ENCODE assay signal across 9 mouse cellular contexts in genomic region chr13:22044432-22045155, GRCm38 (mm10). TPM values are rescaled to one million over a fixed set of nuclear protein-coding genes. Genes with fewer than 3 reads are reported as not detected.
DNase-seq lines count a peak whose midpoint lies in the region; ATAC-seq lines count a peak whose summit lies in the region.
"Had no signal": no experiment of that assay in that cellular context is flagged by ENCODE, and none has a peak within 500 bp of the region (broad histone marks: within the 10 kb centered on the region; RNA-seq: fewer than 3 reads in every experiment).

No protein-coding gene starts in this region.

- no peak for ATAC-seq in heart, embryonic 14.5 days (ENCODE audit: insufficient number of reproducible peaks, insufficient read depth, low FRiP score, low read depth)
- ATAC-seq in midbrain, embryonic 16.5 days = no peak
- no peak for ATAC-seq in limb, embryonic 11.5 days (ENCODE audit: insufficient number of reproducible peaks, low FRiP score, low TSS enrichment, low read depth)
- ATAC-seq in neural tube, embryonic 12.5 days (ENCODE audit: low FRiP score, low read depth) = no peak
- ATAC-seq: CD4-positive, CD25-positive, alpha-beta regulatory T cell, adult 4 months had no signal

- DNase-seq in heart, adult 8-10 months (ENCODE audit: low spot score) = no peak
- DNase-seq in midbrain, embryonic 10.5 days (ENCODE audit: low spot score) = no peak
- no peak for DNase-seq in limb, embryonic 11.5 days (ENCODE audit: low spot score)
- DNase-seq in left cerebral cortex, postnatal 36 days (ENCODE audit: low spot score in 2 of 2) = no peak
- no peak for DNase-seq in adrenal gland, postnatal 25 days

- H3K27me3 ChIP-seq in heart, embryonic 14.5 days (ENCODE audit: control insufficient read depth, insufficient read depth, low read length) = no peaks in the 10 kb centered on the region
- no peaks in the 10 kb centered on the region for H3K27me3 ChIP-seq in midbrain, embryonic 10.5 days (ENCODE audit: low read depth, poor library complexity, severe bottlenecking)
- H3K27me3 ChIP-seq in midbrain, embryonic 16.5 days (ENCODE audit: control insufficient read depth, insufficient read depth, low read depth, low read length) = no peaks in the 10 kb centered on the region
- H3K27me3 ChIP-seq in limb, embryonic 11.5 days (ENCODE audit: control insufficient read depth, insufficient read depth, low read length) = no peaks in the 10 kb centered on the region
- H3K27me3 ChIP-seq in neural tube, embryonic 12.5 days (replicated peaks) = no peaks in the 10 kb centered on the region

- no peaks in the 10 kb centered on the region for H3K36me3 ChIP-seq in heart, embryonic 14.5 days (ENCODE audit: control insufficient read depth, insufficient read depth, low read length)
- no peaks in the 10 kb centered on the region for H3K36me3 ChIP-seq in midbrain, embryonic 10.5 days
- no peaks in the 10 kb centered on the region for H3K36me3 ChIP-seq in midbrain, embryonic 16.5 days (ENCODE audit: control insufficient read depth, insufficient read depth, low read length)
- H3K36me3 ChIP-seq in limb, embryonic 11.5 days (ENCODE audit: control insufficient read depth, insufficient read depth, low read length) = no peaks in the 10 kb centered on the region
- no peaks in the 10 kb centered on the region for H3K36me3 ChIP-seq in neural tube, embryonic 12.5 days

- H3K4me2 ChIP-seq in heart, embryonic 14.5 days (ENCODE audit: low read length) = 0 out of 2 replicates have a peak overlapping the region, but pooled peaks have one; percentile 70
- H3K4me2 ChIP-seq in midbrain, embryonic 16.5 days (ENCODE audit: low read length) = no peak overlapping the region; the same call in 1 of the 2 replicates
- H3K4me2 ChIP-seq in limb, embryonic 11.5 days (ENCODE audit: low read depth, severe bottlenecking) = peak overlapping the region; percentile 49; the same call in 1 of the 2 replicates
- H3K4me2 ChIP-seq in neural tube, embryonic 12.5 days (replicated peaks) = peak overlapping the region; percentile 72

- no peak overlapping the region for H3K9ac ChIP-seq in heart, embryonic 14.5 days (ENCODE audit: low read length)
- no peak overlapping the region for H3K9ac ChIP-seq in midbrain, embryonic 16.5 days (ENCODE audit: low read depth, low read length)
- no peak overlapping the region for H3K9ac ChIP-seq in limb, embryonic 11.5 days (ENCODE audit: low read length)
- H3K9ac ChIP-seq in neural tube, embryonic 12.5 days = no peak overlapping the region

- 91% methylated on average over 6 of the region's 6 CpGs for WGBS in heart, embryonic 14.5 days
- 90% methylated on average over 6 of the region's 6 CpGs for WGBS in midbrain, embryonic 10.5 days
- 89% methylated on average over 6 of the region's 6 CpGs for WGBS in midbrain, embryonic 16.5 days
- 88% methylated on average over 6 of the region's 6 CpGs for WGBS in limb, embryonic 11.5 days
- WGBS in neural tube, embryonic 12.5 days = 88% methylated on average over 6 of the region's 6 CpGs

- peaks cover 2 to 21% of the 10 kb centered on the region in 2 experiments for H3K4me1 ChIP-seq in heart, embryonic 14.5 days (ENCODE audit: control insufficient read depth in 2 of 2, insufficient read depth in 2 of 2, low read length in 2 of 2)
- H3K4me1 ChIP-seq in midbrain, embryonic 10.5 days = peaks cover 37% of the 10 kb centered on the region
- H3K4me1 ChIP-seq in midbrain, embryonic 16.5 days (ENCODE audit: control insufficient read depth, insufficient read depth, low read length) = peaks cover 27% of the 10 kb centered on the region
- 0 out of 2 replicates have a peak, but pooled peaks cover 3% of the 10 kb centered on the region for H3K4me1 ChIP-seq in limb, embryonic 11.5 days (ENCODE audit: control insufficient read depth, insufficient read depth, low read length)
- H3K4me1 ChIP-seq in neural tube, embryonic 12.5 days = peaks cover 18% of the 10 kb centered on the region

- H3K4me3 ChIP-seq in heart, embryonic 14.5 days (ENCODE audit: control insufficient read depth in 1 of 2, insufficient read depth in 1 of 2, low read depth in 1 of 2, low read length in 2 of 2) = no peak overlapping the region
- peak overlapping the region; percentile 56 for H3K4me3 ChIP-seq in midbrain, embryonic 10.5 days
- H3K4me3 ChIP-seq in midbrain, embryonic 16.5 days (ENCODE audit: low read depth, low read length) = no peak overlapping the region
- H3K4me3 ChIP-seq in limb, embryonic 11.5 days (ENCODE audit: low read depth, low read length) = no peak overlapping the region; the same call in 1 of the 2 replicates
- no peak overlapping the region for H3K4me3 ChIP-seq in neural tube, embryonic 12.5 days

- H3K9me3 ChIP-seq in heart, embryonic 14.5 days (ENCODE audit: control insufficient read depth, low read length) = no peaks in the 10 kb centered on the region
- no peaks in the 10 kb centered on the region for H3K9me3 ChIP-seq in midbrain, embryonic 10.5 days (replicated peaks)
- no peaks in the 10 kb centered on the region for H3K9me3 ChIP-seq in midbrain, embryonic 16.5 days (replicated peaks; ENCODE audit: control insufficient read depth, low read length, poor library complexity, severe bottlenecking)
- H3K9me3 ChIP-seq in limb, embryonic 11.5 days (ENCODE audit: control insufficient read depth, low read length) = no peaks in the 10 kb centered on the region
- H3K9me3 ChIP-seq in neural tube, embryonic 12.5 days = no peaks in the 10 kb centered on the region

- no peak overlapping the region for H3K27ac ChIP-seq in heart, embryonic 14.5 days (replicated peaks in 1 of 2; ENCODE audit: control insufficient read depth in 1 of 2, insufficient read depth in 1 of 2, low read depth in 2 of 2, low read length in 2 of 2)
- peak overlapping the region; percentile 52; the same call in 1 of the 2 replicates for H3K27ac ChIP-seq in midbrain, embryonic 10.5 days (replicated peaks)
- H3K27ac ChIP-seq in midbrain, embryonic 16.5 days (ENCODE audit: low read length) = no peak overlapping the region
- peak overlapping the region; percentile 56; the same call in 1 of the 2 replicates for H3K27ac ChIP-seq in limb, embryonic 11.5 days (replicated peaks; ENCODE audit: low read depth, low read length)
- no peak overlapping the region for H3K27ac ChIP-seq in neural tube, embryonic 12.5 days

- intact Hi-C loops in left cerebral cortex, postnatal 36 days (cut with DNase I) = loop anchor here (5.0 kb wide), 5 partner anchors 327 to 1703 kb away; partner anchors contain the start of genes Hist1h1e, Hist1h1t, Hist1h2af and Hist1h2ai

RNA-seq across cellular contexts. Expression of gene Hist1h2bj, which starts 1.6 kb away (rescaled TPM):
- polyA plus RNA-seq in heart, embryonic 14.5 days (2014; fragmentation: Nextera tagmentation; extraction: Ambion mirVana) = 2.5 and 2.6 TPM in 2 replicates
- total RNA-seq in heart, adult 8-10 months (2022) = 1 to 10 TPM; 1.4 to 7.1 (median 2.5) TPM
- 14.7 and 16.2 TPM in 2 replicates for polyA plus RNA-seq in midbrain, embryonic 10.5 days (2016; fragmentation: Nextera tagmentation; extraction: Ambion mirVana)
- 1.5 and 2.3 TPM in 2 replicates for polyA plus RNA-seq in midbrain, embryonic 16.5 days (2015; fragmentation: Nextera tagmentation; extraction: Ambion mirVana)
- polyA plus RNA-seq in limb, embryonic 11.5 days (2014; fragmentation: Nextera tagmentation; extraction: Ambion mirVana) = 18.9 and 19.9 TPM in 2 replicates
- polyA plus RNA-seq in neural tube, embryonic 12.5 days (2016; fragmentation: Nextera tagmentation; extraction: Ambion mirVana) = 10.5 and 12.6 TPM in 2 replicates
- total RNA-seq in left cerebral cortex, postnatal 36 days (2021) = 10 to 100 TPM; 11.8 to 12.9 TPM
- 57.9 and 61.1 TPM in 2 replicates for total RNA-seq in adrenal gland, postnatal 25 days (2021)

RNA-seq across cellular contexts. Expression of gene Hist1h2ag, which starts 1.9 kb away (rescaled TPM):
- polyA plus RNA-seq in heart, embryonic 14.5 days (2014; fragmentation: Nextera tagmentation; extraction: Ambion mirVana) = 9.7 and 11.2 TPM in 2 replicates
- total RNA-seq in heart, adult 8-10 months (2022) = 10 to 100 TPM in 1 of 4 experiments, 1 to 10 TPM in 3; 2.7 to 12.6 (median 6.6) TPM
- 64.8 and 64.9 TPM in 2 replicates for polyA plus RNA-seq in midbrain, embryonic 10.5 days (2016; fragmentation: Nextera tagmentation; extraction: Ambion mirVana)
- polyA plus RNA-seq in midbrain, embryonic 16.5 days (2015; fragmentation: Nextera tagmentation; extraction: Ambion mirVana) = 1.8 and 8.3 TPM in 2 replicates
- 75.3 and 79.2 TPM in 2 replicates for polyA plus RNA-seq in limb, embryonic 11.5 days (2014; fragmentation: Nextera tagmentation; extraction: Ambion mirVana)
- 43.6 and 46.1 TPM in 2 replicates for polyA plus RNA-seq in neural tube, embryonic 12.5 days (2016; fragmentation: Nextera tagmentation; extraction: Ambion mirVana)
- total RNA-seq in left cerebral cortex, postnatal 36 days (2021) = 10 to 100 TPM in 1 of 2 experiments, 1 to 10 TPM in 1; 8.3 to 11.2 TPM
- 50.6 and 64.7 TPM in 2 replicates for total RNA-seq in adrenal gland, postnatal 25 days (2021)
- polyA plus RNA-seq: CD4-positive, CD25-positive, alpha-beta regulatory T cell, adult 4 months had no signal

RNA-seq across cellular contexts. Expression of gene Hist1h4i, which starts 3.4 kb away (rescaled TPM):
- polyA plus RNA-seq in heart, embryonic 14.5 days (2014; fragmentation: Nextera tagmentation; extraction: Ambion mirVana) = 8.1 and 9.3 TPM in 2 replicates
- total RNA-seq in heart, adult 8-10 months (2022) = 10 to 100 TPM; 11.6 to 17.7 (median 15.2) TPM
- 51.3 and 52.5 TPM in 2 replicates for polyA plus RNA-seq in midbrain, embryonic 10.5 days (2016; fragmentation: Nextera tagmentation; extraction: Ambion mirVana)
- 4.0 and 4.9 TPM in 2 replicates for polyA plus RNA-seq in midbrain, embryonic 16.5 days (2015; fragmentation: Nextera tagmentation; extraction: Ambion mirVana)
- 29.4 and 30.2 TPM in 2 replicates for polyA plus RNA-seq in limb, embryonic 11.5 days (2014; fragmentation: Nextera tagmentation; extraction: Ambion mirVana)
- 20.1 and 23.9 TPM in 2 replicates for polyA plus RNA-seq in neural tube, embryonic 12.5 days (2016; fragmentation: Nextera tagmentation; extraction: Ambion mirVana)
- total RNA-seq in left cerebral cortex, postnatal 36 days (2021) = 10 to 100 TPM; 65.2 to 73.2 TPM
- 82.8 and 97.8 TPM in 2 replicates for total RNA-seq in adrenal gland, postnatal 25 days (2021)

RNA-seq across cellular contexts. Expression of gene Hist1h2bk, which starts 8.9 kb away (rescaled TPM):
- polyA plus RNA-seq in heart, embryonic 14.5 days (2014; fragmentation: Nextera tagmentation; extraction: Ambion mirVana) = 1.9 and 2.3 TPM in 2 replicates
- total RNA-seq in heart, adult 8-10 months (2022) = 10 to 100 TPM in 1 of 4 experiments, 1 to 10 TPM in 3; 4.6 to 13.2 (median 8.3) TPM
- polyA plus RNA-seq in midbrain, embryonic 10.5 days (2016; fragmentation: Nextera tagmentation; extraction: Ambion mirVana) = 9.4 and 9.7 TPM in 2 replicates
- 1.3 TPM in 1 of 2 replicates, not detected in the other for polyA plus RNA-seq in midbrain, embryonic 16.5 days (2015; fragmentation: Nextera tagmentation; extraction: Ambion mirVana)
- polyA plus RNA-seq in limb, embryonic 11.5 days (2014; fragmentation: Nextera tagmentation; extraction: Ambion mirVana) = 13.8 and 14.0 TPM in 2 replicates
- polyA plus RNA-seq in neural tube, embryonic 12.5 days (2016; fragmentation: Nextera tagmentation; extraction: Ambion mirVana) = 5.2 and 9.5 TPM in 2 replicates
- total RNA-seq in left cerebral cortex, postnatal 36 days (2021) = 10 to 100 TPM; 13.0 to 13.3 TPM
- total RNA-seq in adrenal gland, postnatal 25 days (2021) = 121 and 135 TPM in 2 replicates

RNA-seq across cellular contexts. Expression of gene Hist1h2ah, which starts 9.2 kb away (rescaled TPM):
- polyA plus RNA-seq in heart, embryonic 14.5 days (2014; fragmentation: Nextera tagmentation; extraction: Ambion mirVana) = 2.9 and 6.8 TPM in 2 replicates
- 10 to 100 TPM in 2 of 4 experiments, 1 to 10 TPM in 2; 1.7 to 11.1 (median 9.1) TPM for total RNA-seq in heart, adult 8-10 months (2022)
- 10.6 and 11.4 TPM in 2 replicates for polyA plus RNA-seq in midbrain, embryonic 10.5 days (2016; fragmentation: Nextera tagmentation; extraction: Ambion mirVana)
- polyA plus RNA-seq in midbrain, embryonic 16.5 days (2015; fragmentation: Nextera tagmentation; extraction: Ambion mirVana) = not detected in 2 replicates
- 5.5 and 22.0 TPM in 2 replicates for polyA plus RNA-seq in limb, embryonic 11.5 days (2014; fragmentation: Nextera tagmentation; extraction: Ambion mirVana)
- 3.3 and 13.9 TPM in 2 replicates for polyA plus RNA-seq in neural tube, embryonic 12.5 days (2016; fragmentation: Nextera tagmentation; extraction: Ambion mirVana)
- total RNA-seq in left cerebral cortex, postnatal 36 days (2021) = 10 to 100 TPM; 24.6 to 42.5 TPM
- 30.0 and 61.8 TPM in 2 replicates for total RNA-seq in adrenal gland, postnatal 25 days (2021)
- polyA plus RNA-seq: CD4-positive, CD25-positive, alpha-beta regulatory T cell, adult 4 months had no signal

Comparison
In these comparisons a context has a peak if more than half of its experiments do, and no peak if none do; other contexts are left out.
1. H3K27ac ChIP-seq: peak in midbrain, embryonic 10.5 days (single experiment) and limb, embryonic 11.5 days (single experiment); none in heart, embryonic 14.5 days (0 of 2), midbrain, embryonic 16.5 days (single experiment) and neural tube, embryonic 12.5 days (single experiment).